Mouse (Mus musculus) left cerebral cortex, adult 18-20 months (tissue): ENCODE data around the gene Rtkn2. TPM values are rescaled to one million over a fixed set of nuclear protein-coding genes. Genes with fewer than 3 reads are reported as not detected.

Experiments used
- DNase-seq, 2 experiments: peaks; one replicate each; pipeline ENCODE4 v3.0.0; 2021 to 2022; ENCODE audit warnings: low spot score in 2 of 2, mixed read lengths in 1 of 2
- total RNA-seq, 2 experiments: library from RNA; stranded (reverse); gene quantifications; 2 replicates each; pipeline ENCODE4 v1.2.3; 2021

Gene Rtkn2
- total RNA-seq, 2 experiments from 2014 or later = 4.1 to 4.8 TPM

DNA sequence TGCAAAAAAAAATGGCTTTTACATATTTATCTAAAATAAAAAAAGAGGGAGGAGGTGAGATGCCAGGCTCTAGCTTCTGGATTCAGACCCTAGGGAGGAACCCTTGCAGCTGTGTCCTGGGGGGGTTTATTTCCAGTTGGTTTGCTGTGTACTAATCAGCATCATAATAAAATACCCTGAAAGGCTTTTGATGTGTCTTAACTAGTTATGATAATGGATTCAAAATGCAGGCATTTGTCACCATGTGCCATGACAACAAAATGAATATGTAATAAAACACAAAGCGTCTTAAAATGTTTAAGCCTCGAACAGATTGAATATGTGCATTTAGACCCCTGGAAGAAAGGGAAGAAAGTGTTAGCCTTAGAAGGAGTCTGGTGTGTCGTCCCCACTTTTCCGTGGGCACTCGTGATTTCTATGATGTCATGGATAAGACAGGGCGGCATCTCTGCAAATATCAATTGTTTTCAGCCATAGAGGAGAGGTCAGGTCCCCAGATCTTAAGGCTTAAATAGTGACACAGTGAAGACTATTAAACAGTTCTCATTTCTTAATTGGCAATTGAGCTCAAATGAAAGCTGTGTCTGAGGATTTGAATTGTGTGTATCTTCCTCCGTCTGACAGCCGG lies 59.7 kb downstream of the Rtkn2 start:
- no peak for DNase-seq

DNA sequence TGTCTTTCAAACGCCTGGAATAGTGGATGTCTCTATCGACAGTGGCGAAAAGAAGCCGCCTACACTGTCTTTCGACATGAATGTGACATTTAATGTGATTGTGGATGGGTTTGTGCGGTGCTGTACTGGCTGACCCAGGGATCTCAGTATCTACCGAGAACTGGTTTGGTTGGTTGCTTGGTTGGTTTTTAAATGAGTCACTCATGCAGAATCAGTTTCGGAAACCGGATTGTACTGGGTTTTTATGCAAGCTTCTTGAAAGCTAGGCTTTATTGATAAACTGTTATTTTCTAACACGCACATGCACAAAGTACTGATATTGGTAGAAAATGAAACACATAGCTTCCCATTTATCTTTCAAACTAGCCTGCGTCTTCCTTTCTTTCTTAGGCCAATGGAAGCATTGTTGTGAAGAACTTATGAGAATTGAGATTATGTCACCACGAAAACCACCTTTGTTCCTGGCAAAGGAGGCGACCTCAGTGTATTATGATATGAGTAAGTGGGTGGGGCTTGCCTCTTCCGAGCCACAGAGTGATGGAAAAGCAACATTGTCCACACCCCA lies 60.4 kb downstream of the Rtkn2 start:
- DNase-seq = no peak

DNA sequence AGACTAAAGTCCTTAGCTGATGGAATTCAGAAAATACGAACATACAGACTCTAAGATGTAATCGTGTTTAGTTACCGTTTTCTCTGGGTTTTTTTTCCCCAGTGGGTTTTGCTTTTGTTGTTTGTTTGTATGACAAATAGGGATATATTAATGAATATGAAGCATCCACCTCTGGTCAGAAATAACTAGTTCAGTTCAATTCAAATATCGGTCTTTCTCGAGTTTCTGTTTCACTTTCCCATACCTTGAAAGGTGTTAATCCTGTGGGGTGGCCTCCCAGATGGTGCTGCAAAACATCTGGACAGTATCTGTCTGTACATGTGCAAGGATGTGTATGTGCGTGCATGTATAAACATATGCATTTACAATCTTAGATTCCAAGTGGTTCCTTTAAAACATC lies 61.0 kb downstream of the Rtkn2 start:
- no peak for DNase-seq

DNA sequence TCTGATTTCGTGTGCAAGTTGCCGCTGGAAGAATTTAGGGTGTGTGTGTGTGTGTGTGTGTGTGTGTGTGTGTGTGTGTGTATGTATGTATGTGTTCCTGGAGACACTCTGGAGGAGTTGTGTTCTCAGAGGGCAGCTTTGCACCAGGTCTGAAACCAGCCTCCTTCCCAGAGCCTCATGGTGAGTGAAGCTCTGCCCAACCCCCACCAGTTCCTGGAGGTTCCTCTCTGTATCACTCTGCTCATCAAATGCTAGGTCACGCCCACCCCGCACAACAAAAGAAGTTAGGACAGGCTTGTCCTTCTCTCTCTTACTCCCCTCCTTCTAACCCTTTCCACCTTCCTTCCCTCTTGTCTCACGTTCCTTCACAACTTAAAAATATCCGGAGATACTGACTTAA lies 64.6 kb downstream of the Rtkn2 start:
- DNase-seq = no peak

DNA sequence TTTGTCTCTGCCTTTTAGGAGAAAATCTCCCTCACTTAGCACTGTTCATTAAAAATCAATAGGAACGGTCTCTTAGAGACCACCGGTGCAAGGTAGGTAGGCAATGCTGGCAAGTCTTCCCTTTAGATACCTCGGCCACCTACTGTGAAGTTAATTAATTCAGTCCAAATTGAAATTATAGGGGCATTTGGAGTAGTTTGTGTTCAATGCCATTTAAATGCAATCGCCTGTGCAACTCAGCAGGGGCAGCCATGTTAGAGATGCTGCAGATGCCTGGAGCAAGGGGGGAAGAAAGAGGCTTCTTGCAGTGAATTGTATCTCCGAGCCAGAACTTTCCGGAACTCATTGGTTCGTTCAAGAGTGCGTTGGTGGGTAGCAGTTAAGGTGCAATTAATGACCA lies 65.5 kb downstream of the Rtkn2 start:
- no peak for DNase-seq

DNA sequence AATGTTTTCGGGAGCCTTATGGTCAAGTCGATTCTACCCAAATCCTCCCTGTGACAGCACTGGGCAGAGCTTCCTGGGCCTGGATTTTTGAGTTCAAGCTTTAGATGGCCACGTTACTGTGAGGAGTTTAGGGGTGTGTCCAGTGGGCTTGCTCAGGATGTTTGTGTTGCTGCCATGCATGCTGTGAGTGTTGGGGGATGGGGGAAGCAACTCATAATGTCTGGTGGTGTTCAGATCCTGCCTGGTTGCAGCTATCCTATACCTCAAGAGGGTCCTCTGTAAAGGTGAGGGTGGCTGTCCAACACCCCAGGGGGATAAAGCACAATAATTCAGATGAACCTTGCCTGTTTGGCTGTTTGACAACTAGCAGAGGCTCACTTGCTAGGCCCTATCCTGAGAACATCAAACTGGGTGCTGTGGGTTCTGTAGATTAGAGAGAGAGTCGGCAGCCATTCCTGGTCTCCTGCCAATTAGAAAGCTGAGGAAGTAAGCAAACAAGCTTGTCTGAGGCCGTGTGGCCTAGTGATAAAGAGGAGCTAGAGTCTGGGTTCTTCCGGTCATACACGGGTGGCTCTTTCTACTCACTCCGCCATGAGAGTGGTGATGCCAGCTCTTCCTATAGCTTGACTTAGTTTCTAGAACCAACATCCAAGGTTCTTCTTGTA lies 69.4 kb downstream of the Rtkn2 start:
- no peak for DNase-seq

DNA sequence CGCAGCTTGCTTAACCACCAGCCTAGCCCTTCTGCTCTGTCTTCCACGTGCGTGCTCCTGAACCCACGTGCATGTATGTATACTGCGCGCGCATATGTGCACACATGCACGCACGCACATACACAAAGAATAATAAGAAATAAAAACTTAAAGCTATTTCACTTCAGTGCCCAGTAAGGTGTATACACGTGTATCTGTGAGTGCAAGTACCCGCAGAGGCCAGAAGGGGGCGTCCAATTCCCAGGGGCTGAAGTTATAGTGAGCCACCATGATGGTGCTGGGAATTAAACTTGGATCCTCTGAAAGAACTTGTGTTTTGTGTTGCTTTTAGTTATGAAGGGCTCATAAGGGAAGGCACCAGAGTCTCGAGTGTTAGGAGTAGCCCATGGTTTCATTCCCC lies 71.5 kb downstream of the Rtkn2 start:
- DNase-seq = no peak

DNA sequence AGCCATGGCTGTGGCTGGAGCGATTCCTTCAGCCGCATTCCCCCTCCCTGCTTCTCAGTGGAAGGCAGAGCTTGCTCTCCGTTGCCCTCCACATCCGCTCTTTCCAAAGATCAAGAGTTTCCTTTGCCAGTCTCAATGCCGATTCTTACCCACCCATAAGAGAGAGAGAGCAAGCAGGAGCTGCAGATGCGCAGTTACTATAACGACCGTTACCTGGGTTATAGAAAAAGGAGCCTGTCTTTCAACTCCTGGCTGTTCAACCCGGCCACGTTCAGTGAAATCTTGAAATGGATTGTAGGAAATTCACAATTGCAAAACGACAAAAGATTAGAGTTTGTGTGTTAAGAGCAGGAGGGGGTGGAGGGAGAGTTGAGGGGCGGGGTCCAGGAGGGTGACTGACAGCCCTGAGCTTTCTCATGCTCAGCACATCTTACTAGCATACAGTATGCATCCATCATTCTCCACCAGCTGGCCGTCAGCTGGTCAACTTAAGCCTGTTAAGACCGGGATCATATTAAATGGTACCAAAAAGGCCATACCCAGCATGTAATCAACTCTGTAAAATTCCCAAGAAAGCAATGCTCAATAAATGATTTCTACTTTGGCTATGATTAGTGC lies 72.1 kb downstream of the Rtkn2 start:
- no peak for DNase-seq

DNA sequence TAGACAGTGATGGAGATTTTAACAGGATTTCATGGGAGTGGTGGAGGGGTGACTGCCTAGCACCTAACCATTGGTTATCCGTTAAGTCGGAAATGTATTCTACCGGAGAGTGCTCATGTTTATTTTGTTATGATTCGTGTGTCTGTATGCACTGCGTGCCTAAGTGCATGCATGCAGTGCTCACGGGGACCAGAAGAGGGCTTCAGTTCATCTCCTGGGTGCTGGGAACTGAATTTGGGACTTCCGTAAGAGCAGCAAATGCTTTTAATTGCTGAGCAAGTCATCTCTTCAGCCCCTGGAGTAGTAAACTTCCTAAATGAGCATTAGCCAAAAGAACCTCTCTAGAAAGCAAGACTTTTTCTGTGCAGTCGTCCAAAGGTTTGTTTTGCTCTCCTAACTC lies 72.9 kb downstream of the Rtkn2 start:
- DNase-seq = no peak

DNA sequence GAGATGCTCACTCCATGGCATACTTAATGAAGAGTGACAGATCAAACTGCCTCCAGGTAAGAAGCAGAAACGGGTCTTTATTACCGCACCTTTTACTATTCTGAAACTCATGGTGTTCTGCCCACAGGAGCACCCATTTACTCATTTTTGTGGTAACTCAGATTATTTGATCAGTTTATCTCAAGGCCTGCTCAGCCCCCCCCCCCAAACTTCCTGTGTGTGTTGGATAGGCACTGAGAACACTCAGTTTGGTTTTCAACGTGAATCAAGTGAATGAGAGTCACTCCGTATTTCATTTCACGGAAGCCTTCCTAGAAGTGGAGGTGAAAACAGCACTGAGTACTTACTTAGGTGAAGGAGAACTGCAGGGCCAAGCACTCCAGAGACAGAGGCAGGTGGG lies 74.8 kb downstream of the Rtkn2 start:
- DNase-seq = no peak

DNA sequence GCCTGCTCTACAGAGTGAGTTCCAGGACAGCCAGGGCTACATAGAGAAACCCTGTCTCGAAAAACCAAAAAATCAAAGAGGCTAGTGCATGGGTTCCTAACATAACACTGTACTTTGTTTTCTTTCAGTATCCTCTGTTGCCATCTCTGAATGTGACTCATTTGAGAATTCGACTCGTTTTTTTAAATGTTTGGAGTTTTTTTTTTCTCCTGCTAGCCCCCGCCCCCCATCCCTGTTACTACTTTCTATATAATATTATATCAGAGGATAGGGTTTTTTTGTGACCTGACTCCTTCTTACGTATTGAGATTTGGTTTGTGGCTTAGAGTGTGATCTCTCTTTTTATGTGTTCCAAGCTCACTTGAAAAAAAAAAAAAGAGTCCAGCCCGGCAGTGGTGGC lies 75.3 kb downstream of the Rtkn2 start:
- no peak for DNase-seq

DNA sequence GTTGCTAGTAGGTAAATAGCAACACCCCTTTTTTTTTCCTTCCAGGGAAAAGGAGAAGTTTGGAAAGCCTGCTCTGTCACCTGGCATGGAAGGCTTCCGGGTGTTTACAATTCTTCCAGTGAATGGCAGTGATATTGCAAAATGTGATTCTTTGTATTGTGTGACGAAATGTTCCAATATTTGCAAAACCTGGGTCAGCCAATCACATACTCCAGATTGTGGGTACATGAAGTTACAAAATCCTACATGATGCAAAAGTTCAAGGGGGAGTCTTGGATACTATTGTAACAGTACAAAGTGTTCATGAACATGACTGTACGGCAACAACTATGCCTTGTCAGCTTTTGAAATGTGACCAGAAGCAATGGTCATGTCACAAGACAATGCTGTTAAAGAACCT lies 78.5 kb downstream of the Rtkn2 start:
- DNase-seq = no peak

DNA sequence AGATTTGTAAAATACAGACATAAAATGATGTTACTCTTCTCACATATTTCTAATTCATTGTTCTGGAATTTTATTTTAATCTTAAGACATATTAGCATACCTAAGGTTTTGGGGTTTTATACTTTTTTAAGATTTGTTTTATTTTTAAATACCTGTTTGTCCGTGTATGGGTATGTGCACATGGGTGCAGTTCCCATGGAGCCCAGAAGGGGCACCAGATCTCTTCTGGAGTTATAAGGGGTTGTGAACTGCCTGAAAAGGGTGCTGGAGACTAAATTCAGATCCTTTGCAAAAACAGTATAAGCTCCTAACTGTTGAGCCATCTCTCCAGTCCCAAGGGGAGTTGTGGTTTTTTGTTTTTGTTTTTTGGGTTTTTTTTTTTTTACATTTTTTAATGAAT lies 79.0 kb downstream of the Rtkn2 start:
- DNase-seq = no peak

DNA sequence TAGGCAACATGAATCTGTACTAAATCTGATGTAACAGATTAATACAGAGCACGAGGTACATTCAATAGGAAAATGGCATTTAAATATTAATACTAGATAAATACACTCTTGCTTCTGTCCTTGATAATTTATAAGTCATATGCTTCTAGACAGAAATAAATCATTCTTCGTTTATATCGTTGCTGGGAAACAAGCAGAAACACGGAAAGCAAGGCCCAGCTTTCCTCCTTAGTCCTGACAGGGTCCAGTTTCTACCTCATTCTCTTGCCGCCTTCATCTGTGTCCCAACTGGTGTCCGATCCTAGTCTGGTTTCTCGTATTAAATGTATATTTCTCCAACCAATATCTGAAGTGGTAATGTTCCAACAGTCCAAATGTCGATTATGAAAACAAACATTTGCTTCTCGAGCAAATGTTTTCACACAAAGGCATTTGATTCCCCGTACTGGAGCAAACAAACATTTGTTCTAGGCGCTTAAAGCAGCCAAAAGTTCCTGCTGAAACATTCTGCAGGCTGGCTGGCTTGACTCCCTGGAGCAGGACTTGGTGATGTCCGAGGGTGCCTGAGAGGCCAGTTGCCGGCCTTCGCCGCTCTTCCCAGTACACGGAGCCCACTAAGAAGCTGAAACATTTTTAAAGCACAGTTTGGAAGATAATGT lies 81.3 kb downstream of the Rtkn2 start:
- DNase-seq = no peak

DNA sequence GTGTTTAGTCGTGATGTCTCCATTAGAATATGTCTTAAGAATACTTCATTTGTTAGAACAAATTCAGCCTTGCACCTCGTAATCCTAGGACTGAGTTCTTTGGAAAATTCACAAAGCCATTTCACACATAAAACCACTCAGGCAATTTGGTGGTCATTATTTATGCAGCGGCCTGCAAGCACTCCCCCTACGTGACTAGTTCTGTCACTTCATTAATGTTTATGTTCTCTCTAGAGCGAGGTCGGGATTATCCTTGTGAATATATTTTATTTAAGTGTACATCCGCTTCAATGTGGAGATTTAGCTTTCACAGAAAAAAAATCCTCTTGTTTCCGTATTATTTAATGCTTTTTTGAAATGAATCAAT lies 81.9 kb downstream of the Rtkn2 start:
- DNase-seq = no peak

DNA sequence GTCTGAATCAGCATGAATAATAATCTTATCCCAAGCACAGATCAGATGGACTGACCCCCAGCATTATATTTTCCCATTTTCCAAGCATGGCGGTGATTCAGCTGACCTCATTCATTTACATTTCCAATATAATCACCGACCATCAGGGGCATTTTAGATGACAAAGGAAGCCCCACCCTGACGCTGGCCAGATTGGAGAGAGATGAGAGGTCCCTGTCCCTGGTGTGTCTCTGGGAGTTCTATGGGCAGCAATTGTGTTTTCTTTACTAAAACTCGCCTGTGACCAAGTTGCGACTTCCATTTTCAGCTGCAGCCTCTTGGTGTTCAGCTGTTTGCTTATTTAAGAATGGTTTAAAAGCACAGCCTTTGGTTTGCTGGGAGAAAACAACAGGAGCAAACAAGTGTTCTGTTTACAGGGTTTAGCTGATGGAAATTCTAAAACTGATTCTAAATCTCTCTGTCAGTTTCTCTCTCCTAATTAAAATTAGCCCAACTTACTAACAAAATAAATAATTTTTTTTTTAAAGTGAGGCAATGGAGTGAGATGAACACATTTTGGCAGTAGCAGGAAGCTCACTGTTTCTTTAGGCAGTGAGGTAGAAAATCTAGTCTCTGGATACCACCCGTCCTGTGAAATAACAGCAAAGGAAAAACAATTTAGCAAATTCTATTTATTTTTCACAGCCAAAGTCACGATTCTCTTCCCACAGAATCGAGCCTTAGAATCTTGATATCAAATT lies 84.6 kb downstream of the Rtkn2 start:
- DNase-seq = no peak

DNA sequence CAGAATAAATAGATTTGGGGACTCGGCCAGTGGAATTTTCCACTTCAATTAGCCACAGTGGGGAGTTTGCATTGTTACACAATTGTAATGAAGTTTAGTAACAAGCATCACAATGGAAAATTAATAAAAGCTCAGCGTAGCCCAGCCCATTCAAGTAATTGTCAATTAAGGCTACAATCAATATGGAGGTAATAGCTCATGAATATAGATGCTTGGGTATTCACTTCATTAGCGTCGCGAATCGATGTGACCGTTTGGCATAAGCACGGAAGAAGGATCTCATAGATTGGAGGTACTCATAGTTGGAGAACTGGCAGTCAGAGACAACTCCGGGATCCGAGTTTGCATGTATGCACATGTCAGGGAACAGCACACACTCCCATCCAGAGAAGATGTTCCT lies 85.2 kb downstream of the Rtkn2 start:
- DNase-seq = no peak

DNA sequence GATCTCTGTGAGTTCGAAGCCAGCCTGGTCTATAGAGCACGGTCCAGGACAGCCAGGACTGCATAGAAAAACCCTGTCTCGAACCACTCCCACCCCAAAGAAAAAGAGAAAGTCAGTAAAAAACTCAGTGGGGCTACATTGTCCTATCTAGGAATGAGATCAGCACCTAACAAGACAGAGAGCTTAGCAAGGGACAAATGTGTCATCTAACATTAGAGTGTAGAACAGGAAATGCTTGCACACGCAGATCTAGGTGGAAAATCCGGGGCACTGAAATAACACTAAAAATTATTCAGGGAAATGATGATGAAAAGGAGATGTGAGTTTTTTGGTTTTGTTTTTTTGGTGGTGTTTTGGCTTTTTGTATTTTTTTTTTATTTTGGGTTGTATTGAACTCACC lies 86.8 kb downstream of the Rtkn2 start:
- no peak for DNase-seq

DNA sequence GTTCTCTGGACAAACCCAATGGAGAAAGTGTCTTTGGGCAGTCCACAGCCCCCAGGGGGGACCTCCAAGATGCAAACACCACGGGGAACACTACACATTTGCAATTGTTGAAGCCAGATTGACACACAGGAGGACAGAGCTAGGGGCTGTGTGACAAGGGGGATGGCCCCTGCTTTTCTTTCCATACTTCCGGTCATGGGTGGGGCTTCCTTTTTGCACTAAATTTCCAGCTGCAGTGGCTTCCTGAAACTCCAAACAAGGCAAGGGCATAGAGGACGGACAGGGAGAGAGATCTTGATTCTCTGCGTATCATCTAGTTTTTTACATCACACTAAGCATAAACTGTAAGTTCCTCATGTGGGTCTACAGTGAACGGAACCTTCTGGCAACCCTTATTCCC lies 88.6 kb downstream of the Rtkn2 start:
- DNase-seq = no peak

DNA sequence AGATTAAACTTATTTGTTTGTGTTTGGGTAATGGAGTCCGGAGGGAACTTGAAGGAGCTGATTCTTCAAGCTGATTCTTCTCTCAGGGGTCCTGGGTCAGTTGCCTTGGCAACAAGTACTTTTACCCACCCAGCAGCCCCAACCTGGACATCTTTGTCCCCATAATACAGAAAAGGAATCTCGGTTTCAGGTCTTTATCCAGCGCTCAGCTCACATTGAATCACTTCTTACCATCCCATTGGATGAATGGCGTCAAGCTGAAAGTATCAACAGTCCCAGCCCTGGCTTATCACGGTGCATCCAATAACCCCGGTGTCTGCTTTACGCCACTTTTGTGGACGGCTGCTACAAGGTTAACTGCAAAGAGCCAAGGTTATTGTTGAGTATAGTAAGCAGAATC lies 89.1 kb downstream of the Rtkn2 start:
- DNase-seq = no peak

DNA sequence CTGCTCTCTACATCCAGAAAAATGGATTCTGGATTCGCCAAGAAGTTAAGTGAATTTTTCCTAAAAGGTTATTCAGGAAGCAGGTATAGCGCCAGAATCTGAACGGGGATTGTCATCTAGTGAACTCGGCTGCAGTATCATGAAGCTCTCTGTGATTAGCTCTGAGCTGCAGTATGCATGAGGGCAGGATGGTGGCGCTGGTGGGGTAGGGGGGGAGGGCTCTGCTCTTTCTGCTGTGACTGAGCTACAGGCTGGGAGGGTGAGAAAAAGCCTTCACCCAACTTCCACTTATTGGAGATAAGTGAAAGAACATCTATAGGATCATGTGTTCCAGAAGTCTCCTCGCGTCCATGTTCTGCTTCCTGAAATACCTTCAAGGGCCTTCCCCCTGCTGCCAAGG lies 91.7 kb downstream of the Rtkn2 start:
- no peak for DNase-seq

DNA sequence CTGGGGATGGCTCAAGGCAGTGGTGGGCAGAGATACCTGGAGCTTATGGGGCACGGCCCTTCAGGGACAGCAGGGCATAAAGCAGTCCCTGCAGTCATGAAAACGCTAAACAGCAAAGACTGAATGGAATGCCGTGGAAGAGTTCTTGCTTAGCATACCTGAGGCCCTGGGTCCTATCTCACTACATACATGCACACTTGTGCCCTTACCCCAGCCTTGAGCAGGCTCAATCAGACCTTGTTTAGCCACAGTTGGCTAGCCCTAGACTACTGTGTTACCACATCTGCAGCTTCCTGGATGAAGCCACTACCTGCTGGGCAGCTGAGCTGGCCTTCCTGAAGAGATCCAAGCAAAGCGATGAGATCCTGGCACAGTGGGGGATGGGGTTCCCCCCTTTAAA lies 93.3 kb downstream of the Rtkn2 start:
- no peak for DNase-seq
